ENCODE assay signal across 28 mouse cellular contexts in the genomic region with DNA sequence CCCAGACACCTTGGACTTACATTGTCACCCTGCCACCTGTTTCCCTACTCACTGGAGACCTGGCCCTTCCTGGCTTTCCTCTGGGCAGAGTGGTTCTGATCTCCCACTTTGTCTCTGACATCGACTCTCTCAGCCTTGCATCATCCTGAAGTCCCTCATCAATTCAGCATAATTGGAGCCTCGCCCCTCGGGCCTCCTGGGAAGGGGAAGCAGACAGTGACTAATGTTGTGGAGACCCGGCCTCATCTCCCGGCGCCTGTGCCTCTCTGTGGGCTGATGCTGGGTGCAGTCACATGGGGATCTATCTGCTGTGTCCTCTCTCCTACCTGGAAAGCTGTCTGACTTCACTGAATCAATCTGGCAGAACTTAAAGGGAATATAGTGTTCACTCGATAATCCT. TPM values are rescaled to one million over a fixed set of nuclear protein-coding genes. Genes with fewer than 3 reads are reported as not detected.
DNase-seq lines count a peak whose midpoint lies in the region; ATAC-seq and TF ChIP-seq lines count a peak whose summit lies in the region.
"Had no signal": no experiment of that assay in that cellular context is flagged by ENCODE, and none has a peak within 500 bp of the region (broad histone marks: within the 10 kb centered on the region; RNA-seq: fewer than 3 reads in every experiment).

No protein-coding gene starts in this region.

- no peak for DNase-seq in midbrain, embryonic 14.5 days
- DNase-seq in ES-E14 (ENCODE audit: low read depth, low spot score) = no peak
- DNase-seq in embryo, embryonic 10.5 days (ENCODE audit: low spot score) = peak; percentile 50
- peak; percentile 30 for DNase-seq in mesoderm, embryonic 11.5 days (ENCODE audit: low read depth, low spot score)
- no peak for DNase-seq in kidney, postnatal 14 days
- DNase-seq in gastrocnemius, postnatal 14 days = no peak
- DNase-seq: adrenal gland, postnatal 25 days; B cell, adult 2 months; cerebellum, adult 11-12 months; cerebellum, adult 9-11 months; heart, postnatal 10 days; kidney, adult 9 months; kidney, postnatal 10 days; layer of hippocampus, adult 9-11 months; liver, embryonic 13.5 days; lung, adult 2 months; lung, postnatal 10 days; spleen, adult 18-20 months had no signal

- ATAC-seq in midbrain, embryonic 13.5 days = no peak
- no peak for ATAC-seq in midbrain, embryonic 14.5 days (ENCODE audit: low FRiP score, low TSS enrichment)
- ATAC-seq: forebrain, embryonic 16.5 days had no signal

- in situ Hi-C loops in ES-E14 (cut with MboI; ENCODE audit: low sequenced_read_pairs in 2 of 2, unreplicated experiment in 2 of 2) = no loop called here

- intact Hi-C loops in gastrocnemius, postnatal 14 days (cut with DNase I; ENCODE audit: low total_unique reads) = no loop called here

- H3K9ac ChIP-seq in midbrain, embryonic 13.5 days (replicated peaks) = peak overlapping the region; percentile 19; the same call in 1 of the 2 replicates
- no peak overlapping the region for H3K9ac ChIP-seq in midbrain, embryonic 14.5 days (replicated peaks; ENCODE audit: low read length)
- peak overlapping the region; percentile 33; the same call in 1 of the 2 replicates for H3K9ac ChIP-seq in ES-E14 (ENCODE audit: insufficient read depth, low read depth, low read length, poor library complexity, severe bottlenecking)
- H3K9ac ChIP-seq: embryonic facial prominence, embryonic 12.5 days; heart, embryonic 13.5 days; limb, embryonic 15.5 days; liver, embryonic 13.5 days; neural tube, embryonic 15.5 days had no signal

- peak overlapping the region; percentile 60 for H3K27ac ChIP-seq in midbrain, embryonic 13.5 days
- H3K27ac ChIP-seq in midbrain, embryonic 14.5 days (replicated peaks; ENCODE audit: low read depth, low read length) = no peak overlapping the region
- H3K27ac ChIP-seq in ES-E14 (ENCODE audit: insufficient read depth, low read depth, low read length, poor library complexity, severe bottlenecking) = no peak overlapping the region
- H3K27ac ChIP-seq: embryonic facial prominence, embryonic 12.5 days; forebrain, embryonic 10.5 days; heart, embryonic 13.5 days; limb, embryonic 15.5 days; liver, embryonic 13.5 days; macrophage; neural tube, embryonic 15.5 days had no signal

- H3K27me3 ChIP-seq in midbrain, embryonic 13.5 days = no peaks in the 10 kb centered on the region
- no peaks in the 10 kb centered on the region for H3K27me3 ChIP-seq in midbrain, embryonic 14.5 days (ENCODE audit: control insufficient read depth, insufficient read depth, low read length)
- H3K27me3 ChIP-seq: embryonic facial prominence, embryonic 12.5 days; heart, embryonic 13.5 days; limb, embryonic 15.5 days; neural tube, embryonic 15.5 days had no signal

- H3K4me3 ChIP-seq in midbrain, embryonic 13.5 days (replicated peaks) = no peak overlapping the region
- no peak overlapping the region for H3K4me3 ChIP-seq in midbrain, embryonic 14.5 days (replicated peaks; ENCODE audit: low read depth, low read length)
- no peak overlapping the region for H3K4me3 ChIP-seq in ES-E14 (ENCODE audit: insufficient read depth in 1 of 2, low read depth in 1 of 2, low read length in 2 of 2, poor library complexity in 1 of 2, severe bottlenecking in 1 of 2)
- H3K4me3 ChIP-seq: embryonic facial prominence, embryonic 12.5 days; forebrain, embryonic 10.5 days; heart, embryonic 13.5 days; limb, embryonic 10.5 days; limb, embryonic 15.5 days; liver, embryonic 13.5 days; neural tube, embryonic 15.5 days had no signal

- 50% methylated on average over 7 of the region's 7 CpGs for WGBS in midbrain, embryonic 13.5 days
- WGBS in midbrain, embryonic 14.5 days = 44% methylated on average over 7 of the region's 7 CpGs

- H3K36me3 ChIP-seq in midbrain, embryonic 13.5 days = no peaks in the 10 kb centered on the region
- no peaks in the 10 kb centered on the region for H3K36me3 ChIP-seq in midbrain, embryonic 14.5 days (ENCODE audit: control insufficient read depth, insufficient read depth, low read length)
- H3K36me3 ChIP-seq in ES-E14 (ENCODE audit: control insufficient read depth, insufficient read depth, low read length, poor library complexity, severe bottlenecking) = no peaks in the 10 kb centered on the region
- H3K36me3 ChIP-seq: embryonic facial prominence, embryonic 12.5 days; forebrain, embryonic 10.5 days; heart, embryonic 13.5 days; limb, embryonic 10.5 days; limb, embryonic 15.5 days; liver, embryonic 13.5 days; neural tube, embryonic 15.5 days had no signal

- no peak overlapping the region for H3K4me2 ChIP-seq in midbrain, embryonic 13.5 days (replicated peaks)
- H3K4me2 ChIP-seq in midbrain, embryonic 14.5 days (ENCODE audit: low read length) = no peak overlapping the region
- H3K4me2 ChIP-seq: embryonic facial prominence, embryonic 12.5 days; heart, embryonic 13.5 days; limb, embryonic 15.5 days; liver, embryonic 13.5 days; neural tube, embryonic 15.5 days had no signal

- H3K4me1 ChIP-seq in midbrain, embryonic 13.5 days (replicated peaks) = peaks cover 22% of the 10 kb centered on the region
- H3K4me1 ChIP-seq in midbrain, embryonic 14.5 days (ENCODE audit: control insufficient read depth, insufficient read depth, low read length) = peaks cover 2% of the 10 kb centered on the region
- peaks cover 4 to 6% of the 10 kb centered on the region in 2 experiments; a peak in 2 of 4 replicates for H3K4me1 ChIP-seq in ES-E14 (ENCODE audit: control insufficient read depth in 2 of 2, insufficient read depth in 2 of 2, low read length in 2 of 2, poor library complexity in 1 of 2)
- H3K4me1 ChIP-seq: heart, embryonic 13.5 days; limb, embryonic 15.5 days had no signal

- H3K9me3 ChIP-seq in midbrain, embryonic 13.5 days = no peaks in the 10 kb centered on the region
- no peaks in the 10 kb centered on the region for H3K9me3 ChIP-seq in midbrain, embryonic 14.5 days (ENCODE audit: control insufficient read depth, low read length)
- no peaks in the 10 kb centered on the region for H3K9me3 ChIP-seq in ES-E14 (ENCODE audit: control insufficient read depth, insufficient read depth, low read depth, low read length)
- H3K9me3 ChIP-seq: embryonic facial prominence, embryonic 12.5 days; forebrain, embryonic 10.5 days; heart, embryonic 13.5 days; limb, embryonic 10.5 days; limb, embryonic 15.5 days; liver, embryonic 13.5 days; neural tube, embryonic 15.5 days had no signal

TF ChIP-seq in ES-E14, 5 proteins besides CTCF, POLR2A, EP300 and RAD21:
- TF ChIP-seq ZC3H11A (IDR thresholded peaks at IDR 0.05; ENCODE audit: borderline replicate concordance, low read depth, low read length) = no peak
- TF ChIP-seq CHD2 (IDR thresholded peaks at IDR 0.05; ENCODE audit: low read depth, low read length) = no peak
- TF ChIP-seq MAFK (IDR thresholded peaks at IDR 0.05; ENCODE audit: insufficient read depth, low read depth, low read length) = no peak
- TF ChIP-seq HCFC1 (IDR thresholded peaks at IDR 0.05; ENCODE audit: borderline replicate concordance, insufficient read depth, low read length) = no peak
- TF ChIP-seq ZNF384 (IDR thresholded peaks at IDR 0.05; ENCODE audit: low read depth, low read length) = no peak

RNA-seq across cellular contexts. Expression of gene Stmn1, which starts 31.9 kb away (rescaled TPM):
- polyA plus RNA-seq in midbrain, embryonic 13.5 days (2015; fragmentation: Nextera tagmentation; extraction: Ambion mirVana) = 7,568 and 8,132 TPM in 2 replicates
- polyA plus RNA-seq in midbrain, embryonic 14.5 days (2014; fragmentation: Nextera tagmentation; extraction: Ambion mirVana) = 6,974 and 7,359 TPM in 2 replicates
- 322 and 361 TPM in 2 replicates for total RNA-seq in ES-E14 (2012; rRNA removed)
- 10 to 100 TPM; 29.4 to 37.7 TPM for total RNA-seq in gastrocnemius, postnatal 14 days (2021)

RNA-seq across cellular contexts. Expression of gene Pafah2, which starts 40.1 kb away (rescaled TPM):
- 6.4 and 6.6 TPM in 2 replicates for polyA plus RNA-seq in midbrain, embryonic 13.5 days (2015; fragmentation: Nextera tagmentation; extraction: Ambion mirVana)
- 5.0 and 6.9 TPM in 2 replicates for polyA plus RNA-seq in midbrain, embryonic 14.5 days (2014; fragmentation: Nextera tagmentation; extraction: Ambion mirVana)
- 15.8 and 18.4 TPM in 2 replicates for total RNA-seq in ES-E14 (2012; rRNA removed)
- 1 to 10 TPM; 3.2 to 3.4 TPM for total RNA-seq in gastrocnemius, postnatal 14 days (2021)

RNA-seq across cellular contexts. Expression of gene Extl1, which starts 52.5 kb away (rescaled TPM):
- polyA plus RNA-seq in midbrain, embryonic 13.5 days (2015; fragmentation: Nextera tagmentation; extraction: Ambion mirVana) = 0.16 and 0.40 TPM in 2 replicates
- 0.28 and 0.53 TPM in 2 replicates for polyA plus RNA-seq in midbrain, embryonic 14.5 days (2014; fragmentation: Nextera tagmentation; extraction: Ambion mirVana)
- total RNA-seq in ES-E14 (2012; rRNA removed) = 4.2 and 7.3 TPM in 2 replicates
- total RNA-seq in gastrocnemius, postnatal 14 days (2021) = 10 to 100 TPM; 36.3 to 37.2 TPM
- total RNA-seq: megakaryocyte-erythroid progenitor cell, adult 5-6 weeks had no signal

Comparison
In these comparisons a context has a peak if more than half of its experiments do, and no peak if none do; other contexts are left out.
1. DNase-seq: peak in embryo, embryonic 10.5 days (single experiment) and mesoderm, embryonic 11.5 days (single experiment); none in midbrain, embryonic 14.5 days (single experiment), ES-E14 (single experiment), kidney, postnatal 14 days (single experiment) and gastrocnemius, postnatal 14 days (single experiment).